Mouse (Mus musculus) hindbrain, embryonic 11.5 days (tissue): ENCODE results near the gene Gm28374. TPM values are rescaled to one million over a fixed set of nuclear protein-coding genes. Genes with fewer than 3 reads are reported as not detected.
"Not testable (repeated sequence)": the region's sequence is repeated elsewhere in the genome, so short reads cannot be mapped to it uniquely, and the experiment has no call there.

ENCODE experiments used
- ATAC-seq: fragments of 200-750 bp; cut with Nextera tagmentation; 2 replicates; pipeline ENCODE4 v1.8.0; 2017; ENCODE audit warnings: mild to moderate bottlenecking, moderate TSS enrichment, moderate library complexity; ENCODE audit not compliant: low FRiP score
- DNase-seq: peaks from one replicate; pipeline ENCODE4 v3.0.0-alpha.2; 2015; ENCODE audit warnings: low spot score
- H3K27ac ChIP-seq: fragments of 300-500 bp; sonication (generic); 2 replicates; pipeline ENCODE4 v1.5.1; 2014; ENCODE audit warnings: mild to moderate bottlenecking, low read depth, low read length
- H3K27me3 ChIP-seq: fragments of 300-500 bp; sonication (generic); 2 replicates; pipeline ENCODE4 v1.6.1; 2014; ENCODE audit warnings: mild to moderate bottlenecking, low read length, moderate library complexity, mixed read lengths; ENCODE audit not compliant: control insufficient read depth, insufficient read depth
- H3K36me3 ChIP-seq: fragments of 300-500 bp; sonication (generic); 2 replicates; pipeline ENCODE4 v1.6.1; 2014; ENCODE audit warnings: mild to moderate bottlenecking, low read length, moderate library complexity, mixed read lengths; ENCODE audit not compliant: control insufficient read depth, insufficient read depth
- H3K4me1 ChIP-seq: fragments of 300-500 bp; sonication (generic); replicated peaks from 2 replicates; pipeline ENCODE4 v1.6.1; 2014; ENCODE audit warnings: low read length, mixed read lengths; ENCODE audit not compliant: control insufficient read depth, insufficient read depth
- H3K4me2 ChIP-seq: fragments of 300-500 bp; sonication (generic); replicated peaks from 2 replicates; pipeline ENCODE4 v1.6.1; 2014; ENCODE audit warnings: mild to moderate bottlenecking, low read depth, low read length
- H3K4me3 ChIP-seq: fragments of 300-500 bp; sonication (generic); 2 replicates; pipeline ENCODE4 v1.5.1; 2014; ENCODE audit warnings: low read depth, low read length
- H3K9ac ChIP-seq: fragments of 300-500 bp; sonication (generic); 2 replicates; pipeline ENCODE4 v1.6.1; 2014; ENCODE audit warnings: low read depth, low read length
- H3K9me3 ChIP-seq: fragments of 300-500 bp; sonication (generic); 2 replicates; pipeline ENCODE4 v1.6.1; 2016; ENCODE audit warnings: low read length; ENCODE audit not compliant: control insufficient read depth
- WGBS: fragments of 180-500 bp; shearing (Covaris S2); extraction: QIAGEN DNeasy Blood & Tissue Kit; methylation state at CpG from one replicate; pipeline ENCODE4 v1.1.7; 2014; 5-methylcytosine and 5-hydroxymethylcytosine counted together
- polyA plus RNA-seq: library from polyadenylated mRNA; unstranded; fragments of >200 nt; fragmentation: Nextera tagmentation; extraction: Ambion mirVana; gene quantifications from 2 replicates; pipeline ENCODE4 v1.2.1, GENCODE M21; 2014

Gm28374 gene
- 1.4 and 1.7 TPM in 2 replicates for polyA plus RNA-seq

- H3K9me3 ChIP-seq = no peaks in the 10 kb centered on the region
- no peak within 1 kb of the TSS for H3K4me3 ChIP-seq
- DNase-seq = no peak
- WGBS = 90% methylated on average over 9 of the region's 9 CpGs
- H3K27ac ChIP-seq = no peak within 1 kb of the TSS
- H3K9ac ChIP-seq = no peak within 1 kb of the TSS
- H3K4me2 ChIP-seq = no peak within 1 kb of the TSS
- no peak for ATAC-seq
- H3K36me3 ChIP-seq = no peaks in the 10 kb centered on the region
- no peaks in the 10 kb centered on the region for H3K27me3 ChIP-seq
- H3K4me1 ChIP-seq = peaks cover 6% of the 10 kb centered on the region
Observed at GRCm38 (mm10) chr19:6082156-6082555, at the start of gene Gm28374. Gene Gm28374 (minus strand): TSS chr19:6082256.

GRCm38 (mm10) chr19:6130414-6131128, 48.5 kb upstream of the Gm28374 start:
- H3K9me3 ChIP-seq, H3K4me1 ChIP-seq: not testable (repeated sequence)
- 83% methylated on average over 7 of the region's 7 CpGs for WGBS

GRCm38 (mm10) chr19:6127760-6128341, 45.8 kb upstream of the Gm28374 start, which contains the start of gene Snx15:
Gene Snx15 (minus strand): TSS chr19:6128304.
- H3K4me2 ChIP-seq = peak within 1 kb of the TSS; percentile 47
- no peaks in the 10 kb centered on the region for H3K36me3 ChIP-seq
- H3K27me3 ChIP-seq = no peaks in the 10 kb centered on the region
- WGBS = under 1% methylated on average over 32 of the region's 32 CpGs
- no peaks in the 10 kb centered on the region for H3K9me3 ChIP-seq
- peak within 1 kb of the TSS; percentile 74; the same call in 1 of the 2 replicates for H3K27ac ChIP-seq
- peak within 1 kb of the TSS; percentile 61 for H3K9ac ChIP-seq
- ATAC-seq (peak; percentile 92), DNase-seq (peak; percentile 92)
- H3K4me3 ChIP-seq = peak within 1 kb of the TSS; percentile 45
- H3K4me1 ChIP-seq = no peaks in the 10 kb centered on the region

More at GRCm38 (mm10) chr19:6130414-6131128, 48.5 kb upstream of the Gm28374 start:
- H3K4me3 ChIP-seq, DNase-seq, H3K9ac ChIP-seq, ATAC-seq, H3K27me3 ChIP-seq, H3K36me3 ChIP-seq, H3K4me2 ChIP-seq, H3K27ac ChIP-seq: not testable (repeated sequence)

- Histone ChIP-seq H3K4me2 (peak overlapping the region; percentile 47), H3K27ac (no peak overlapping the region), H3K27me3 (no peaks in the 10 kb centered on the region), H3K4me1 (no peaks in the 10 kb centered on the region), H3K9ac (no peak overlapping the region; the same call in 1 of the 2 replicates), H3K36me3 (no peaks in the 10 kb centered on the region), H3K4me3 (peak overlapping the region; percentile 45), H3K9me3 (no peaks in the 10 kb centered on the region)
- 75% methylated on average over 10 of the region's 10 CpGs for WGBS
- DNase-seq = no peak
- ATAC-seq = no peak
Observed at GRCm38 (mm10) chr19:6126789-6127580, 44.9 kb upstream of the Gm28374 start.

- Histone ChIP-seq H3K36me3 (no peaks in the 10 kb centered on the region), H3K27ac (no peak overlapping the region), H3K4me2 (no peak overlapping the region), H3K4me3 (no peak overlapping the region), H3K9me3 (no peaks in the 10 kb centered on the region), H3K9ac (no peak overlapping the region), H3K4me1 (no peaks in the 10 kb centered on the region), H3K27me3 (no peaks in the 10 kb centered on the region)
- WGBS = 25% methylated on average over 4 of the region's 4 CpGs
- peak; percentile 72 for DNase-seq
- ATAC-seq = no peak
Observed at GRCm38 (mm10) chr19:6126289-6126688, 44.2 kb upstream of the Gm28374 start.

- DNase-seq (no peak), ATAC-seq (no peak)
- Histone ChIP-seq H3K27ac (no peak overlapping the region), H3K9ac (no peak overlapping the region), H3K4me2 (no peak overlapping the region), H3K36me3 (no peaks in the 10 kb centered on the region), H3K9me3 (no peaks in the 10 kb centered on the region), H3K27me3 (no peaks in the 10 kb centered on the region), H3K4me3 (no peak overlapping the region), H3K4me1 (no peaks in the 10 kb centered on the region)
- WGBS = 84% methylated on average over 2 of the region's 2 CpGs
Observed at GRCm38 (mm10) chr19:6124898-6125297, 42.8 kb upstream of the Gm28374 start.

- H3K9ac ChIP-seq = no peak overlapping the region
- WGBS = 68% methylated on average over 8 of the region's 8 CpGs
- peak overlapping the region; percentile 36; the same call in 1 of the 2 replicates for H3K27ac ChIP-seq
- H3K4me2 ChIP-seq = no peak overlapping the region
- H3K36me3 ChIP-seq = no peaks in the 10 kb centered on the region
- ATAC-seq (no peak), DNase-seq (peak; percentile 36)
- no peaks in the 10 kb centered on the region for H3K9me3 ChIP-seq
- H3K4me3 ChIP-seq = no peak overlapping the region
- peaks cover 4% of the 10 kb centered on the region; the same call in 1 of the 2 replicates for H3K4me1 ChIP-seq
- H3K27me3 ChIP-seq = no peaks in the 10 kb centered on the region
Observed at GRCm38 (mm10) chr19:6123330-6123729, 41.3 kb upstream of the Gm28374 start.

GRCm38 (mm10) chr19:6121761-6122160, 39.7 kb upstream of the Gm28374 start:
- H3K4me1 ChIP-seq = peaks cover 9% of the 10 kb centered on the region
- no peak overlapping the region for H3K4me3 ChIP-seq
- DNase-seq = no peak

More at GRCm38 (mm10) chr19:6121761-6122160, 39.7 kb upstream of the Gm28374 start:
- no peak for ATAC-seq
- Histone ChIP-seq H3K9me3 (no peaks in the 10 kb centered on the region), H3K27ac (no peak overlapping the region), H3K27me3 (no peaks in the 10 kb centered on the region), H3K9ac (no peak overlapping the region), H3K36me3 (no peaks in the 10 kb centered on the region; the same call in 1 of the 2 replicates), H3K4me2 (no peak overlapping the region)
- WGBS = 37% methylated on average over 19 of the region's 19 CpGs
